Mouse (Mus musculus) adrenal gland (tissue): Measurements from ENCODE around the gene Vps50.
"Not testable (repeated sequence)": the region's sequence is repeated elsewhere in the genome, so short reads cannot be mapped to it uniquely, and the experiment has no call there.

Experiments
- intact Hi-C: fragments of 180-260 bp; cut with DNase I; formaldehyde crosslinking; loops from one replicate; pipeline ENCODE4 v1.15.1; 2025

Gene Vps50

GRCm38 (mm10) chr6:3620428-3621387, 122.5 kb downstream of the Vps50 start:
- intact Hi-C loops: not testable (repeated sequence)
